Mouse (Mus musculus) splenic B cell, adult 2 months (primary cell): ENCODE data around the gene Defb25.

Source experiments
- DNase-seq: peaks from one replicate; pipeline ENCODE4 v3.0.0-alpha.2; 2011; ENCODE audit warnings: low read depth, low spot score
- H3K27me3 ChIP-seq: 2 replicates; pipeline ENCODE4 v1.6.1; 2012; ENCODE audit warnings: mild to moderate bottlenecking, low read length, moderate library complexity, mixed read lengths; ENCODE audit not compliant: control insufficient read depth, poor library complexity, insufficient read depth, severe bottlenecking
- H3K36me3 ChIP-seq: 2 replicates; pipeline ENCODE4 v1.6.1; 2012; ENCODE audit warnings: mild to moderate bottlenecking, low read length, moderate library complexity, mixed read lengths; ENCODE audit not compliant: control insufficient read depth, poor library complexity, insufficient read depth, severe bottlenecking

Gene Defb25

DNA sequence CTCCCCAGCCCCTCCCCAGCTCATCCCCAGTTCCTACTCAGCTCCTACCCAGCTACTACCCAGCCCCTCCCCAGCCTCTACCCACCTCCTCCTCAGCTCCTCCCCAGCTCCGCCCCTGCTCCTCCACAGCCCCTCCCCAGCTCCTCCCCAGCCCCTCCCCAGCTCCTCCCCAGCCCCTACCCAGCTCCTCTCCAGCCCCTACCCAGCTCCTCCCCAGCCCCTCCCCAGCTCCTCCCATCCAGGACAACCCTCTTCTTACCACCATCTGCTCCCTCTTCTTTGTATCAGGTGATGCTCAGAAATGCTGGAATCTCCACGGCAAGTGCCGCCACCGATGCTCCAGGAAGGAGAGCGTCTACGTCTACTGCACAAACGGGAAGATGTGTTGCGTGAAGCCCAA lies 10.7 kb downstream of the Defb25 start:
- no peak for DNase-seq
- H3K36me3 ChIP-seq, result no peaks in the 10 kb centered on the region
- H3K27me3 ChIP-seq, result no peaks in the 10 kb centered on the region

DNA sequence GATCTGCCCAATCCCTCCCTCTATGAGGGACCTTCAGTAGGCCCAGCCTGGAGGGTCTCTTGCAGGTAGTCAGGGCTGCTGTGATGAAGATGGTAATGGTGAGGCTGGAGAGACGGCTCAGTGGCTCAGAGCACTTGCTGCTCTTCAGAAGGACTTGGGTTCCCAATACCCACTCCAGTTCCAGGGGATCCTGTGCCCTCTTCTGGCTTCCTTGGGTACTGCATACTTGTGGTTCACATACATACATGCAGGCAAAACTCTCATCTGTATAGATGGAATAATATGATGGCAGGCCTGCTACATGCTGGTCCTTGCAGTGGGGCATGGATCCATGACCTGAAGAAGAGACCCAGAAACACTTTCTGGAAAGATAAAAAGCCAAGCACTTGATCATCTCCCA lies 14.1 kb downstream of the Defb25 start:
- no peak for DNase-seq
- no peaks in the 10 kb centered on the region for H3K36me3 ChIP-seq
- H3K27me3 ChIP-seq, result no peaks in the 10 kb centered on the region

DNA sequence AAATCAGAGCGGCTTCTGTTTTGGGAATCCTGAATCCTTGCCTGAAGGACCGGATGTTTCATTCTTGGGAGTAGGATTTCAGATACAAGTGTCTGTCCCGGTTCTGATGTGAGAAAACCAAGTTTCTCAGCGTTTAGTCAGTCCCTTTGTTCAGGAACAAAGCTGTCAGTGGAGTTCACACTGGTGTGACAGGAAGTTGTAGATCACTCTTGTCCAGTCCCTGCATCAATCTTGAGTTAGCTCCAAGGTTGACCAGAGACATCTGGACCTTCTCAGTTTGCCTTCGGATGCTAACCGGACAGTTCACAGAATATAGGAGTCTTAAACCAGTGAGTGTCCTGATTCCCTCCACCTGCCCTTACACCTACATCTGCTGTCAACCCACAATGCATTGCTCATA lies 15.1 kb downstream of the Defb25 start:
- no peaks in the 10 kb centered on the region for H3K36me3 ChIP-seq

DNA sequence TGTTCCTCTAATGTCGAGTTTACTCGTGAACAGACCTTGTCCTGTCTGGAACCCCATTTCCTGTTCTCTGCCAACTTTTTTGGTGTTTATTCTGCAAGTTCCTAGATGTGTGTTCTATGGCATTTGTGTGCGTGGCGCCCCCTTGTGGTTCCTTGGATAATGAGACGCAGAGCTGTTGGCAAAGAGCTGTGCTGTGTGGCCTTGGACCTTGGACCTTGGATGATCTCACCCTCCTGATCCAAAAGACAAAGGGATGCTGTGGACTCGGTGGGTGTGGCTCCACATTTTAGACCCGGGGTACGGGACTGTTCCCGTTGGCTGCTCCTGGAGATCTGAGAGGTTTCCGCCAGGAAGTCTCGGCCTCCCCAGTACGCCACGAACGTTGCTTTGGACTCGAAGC lies 18.8 kb downstream of the Defb25 start, which contains the start of gene Defb36:
Defb36 (plus strand) TSS at position 271 of the 400 bp plus-strand sequence.
- DNase-seq, result peak; percentile 24

More for the DNA sequence above, 15.1 kb downstream of the Defb25 start:
- no peaks in the 10 kb centered on the region for H3K27me3 ChIP-seq
- no peak for DNase-seq

DNA sequence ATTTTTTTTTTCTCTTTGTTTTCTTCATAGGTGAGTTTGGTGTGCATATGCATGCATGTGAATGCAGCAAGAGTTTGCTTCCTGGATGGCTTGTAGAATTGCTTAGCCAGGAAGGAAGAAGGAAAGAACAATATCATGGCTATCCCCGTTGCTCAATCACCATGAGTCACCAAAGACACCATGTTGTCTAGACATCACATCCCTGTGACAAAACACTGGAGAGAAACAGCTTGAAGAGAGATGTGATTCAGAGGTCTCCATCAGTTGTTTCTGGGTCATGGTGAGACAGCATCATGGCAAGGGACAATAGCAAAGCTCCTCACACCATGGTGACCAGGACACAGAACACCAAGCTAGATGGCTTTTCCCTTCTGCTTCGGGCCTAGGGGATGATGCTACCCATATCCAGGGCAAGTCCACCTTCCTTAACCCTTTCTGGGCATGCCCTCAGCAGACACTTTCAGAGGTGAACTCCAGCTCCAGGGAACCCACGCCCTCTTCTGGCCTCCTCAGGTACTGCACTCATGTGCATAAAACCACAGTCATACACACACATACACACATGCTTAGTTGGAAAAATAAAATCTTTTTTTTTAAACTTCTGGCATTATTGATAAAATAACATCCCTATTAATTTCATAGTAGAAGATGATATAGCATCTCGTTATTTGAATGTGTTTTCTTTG lies 21.4 kb downstream of the Defb25 start:
- no peaks in the 10 kb centered on the region for H3K36me3 ChIP-seq
- no peak for DNase-seq
- H3K27me3 ChIP-seq, result no peaks in the 10 kb centered on the region

More for the DNA sequence above, 18.8 kb downstream of the Defb25 start, which contains the start of gene Defb36:
- Histone ChIP-seq H3K27me3 (no peaks in the 10 kb centered on the region), H3K36me3 (no peaks in the 10 kb centered on the region)

DNA sequence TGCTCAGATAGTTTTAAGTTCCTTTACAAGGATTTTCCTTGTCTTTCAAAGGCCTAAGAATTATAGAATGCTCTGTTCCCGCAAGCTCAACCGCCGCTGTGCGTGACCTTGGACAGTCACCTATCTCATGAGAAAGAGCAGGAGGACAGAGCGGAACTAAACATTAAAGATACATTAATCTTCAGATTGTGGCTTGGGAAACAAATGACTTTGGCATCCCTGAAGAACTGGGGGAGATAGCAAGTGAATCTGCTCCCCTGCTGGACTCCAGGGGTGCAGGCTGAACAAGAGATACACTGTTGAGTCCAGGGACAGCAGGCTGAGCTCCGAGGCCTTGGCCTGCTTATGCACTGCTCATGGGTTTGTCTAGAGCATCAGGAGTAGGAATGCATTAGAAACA lies 22.8 kb downstream of the Defb25 start:
- DNase-seq, result no peak
- no peaks in the 10 kb centered on the region for H3K27me3 ChIP-seq
- H3K36me3 ChIP-seq, result no peaks in the 10 kb centered on the region

DNA sequence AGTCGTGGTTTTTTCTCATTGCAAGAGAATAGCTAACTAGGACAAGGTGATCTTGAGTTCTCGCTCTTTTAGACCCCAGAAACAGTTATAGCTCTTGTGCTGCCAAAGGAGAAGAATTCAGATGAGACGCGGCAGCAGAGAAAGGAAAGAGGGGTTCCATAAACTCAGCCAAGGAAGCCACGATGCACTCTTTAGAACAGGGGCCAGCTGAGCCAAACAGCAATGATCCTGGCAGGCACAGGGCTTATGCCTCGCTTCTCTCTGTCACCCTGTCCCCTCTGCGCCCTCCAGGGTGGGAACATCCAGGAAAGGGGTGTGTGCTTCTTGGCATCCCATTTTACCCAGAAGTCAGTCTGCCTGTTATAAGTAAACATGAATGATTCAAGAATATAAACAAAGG lies 23.6 kb downstream of the Defb25 start, which contains the start of gene Defb45:
Defb45 (minus strand) TSS at position 101 of the 400 bp plus-strand sequence.
- no peak for DNase-seq
- Histone ChIP-seq H3K36me3 (no peaks in the 10 kb centered on the region), H3K27me3 (no peaks in the 10 kb centered on the region)

DNA sequence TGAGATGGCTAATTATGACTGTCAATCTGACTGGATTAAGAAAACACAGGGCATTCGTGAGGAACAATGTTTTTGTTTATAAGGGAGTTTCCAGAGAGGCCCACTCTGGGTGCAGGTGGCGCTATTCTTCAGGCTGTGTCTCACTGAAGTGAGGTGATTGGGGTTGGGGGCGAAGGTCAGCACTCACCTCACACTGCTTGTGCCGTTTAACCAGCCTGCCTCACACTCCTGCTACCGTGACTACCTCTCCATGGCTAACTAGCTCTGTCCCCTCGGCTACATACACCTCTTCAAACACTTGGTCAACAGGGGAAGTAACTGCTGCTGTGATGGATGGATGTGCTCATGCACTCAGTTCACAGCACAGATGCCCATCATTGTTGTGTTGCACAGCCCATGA lies 33.8 kb downstream of the Defb25 start:
- no peaks in the 10 kb centered on the region for H3K27me3 ChIP-seq
- no peaks in the 10 kb centered on the region for H3K36me3 ChIP-seq
- DNase-seq, result no peak

DNA sequence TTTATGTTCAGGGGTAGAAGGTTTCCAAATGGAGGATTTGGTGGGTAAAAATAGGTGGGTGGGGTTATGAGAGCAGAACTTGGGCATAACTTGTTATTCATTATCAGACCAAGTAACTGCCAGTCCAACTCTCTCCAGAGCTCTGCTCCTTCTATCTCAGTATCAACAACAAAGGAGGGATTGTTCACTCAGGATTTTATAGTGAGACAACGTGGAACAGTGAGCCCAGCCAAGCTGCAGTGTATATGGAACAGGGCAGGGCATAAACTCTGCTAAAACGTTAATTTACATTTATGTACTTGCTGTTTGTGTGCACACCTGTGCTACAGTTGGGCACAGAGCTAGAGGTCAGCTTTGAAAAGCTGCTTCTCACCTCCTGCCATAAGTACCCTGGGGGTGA lies 34.4 kb downstream of the Defb25 start:
- H3K36me3 ChIP-seq, result no peaks in the 10 kb centered on the region
- no peak for DNase-seq
- no peaks in the 10 kb centered on the region for H3K27me3 ChIP-seq

DNA sequence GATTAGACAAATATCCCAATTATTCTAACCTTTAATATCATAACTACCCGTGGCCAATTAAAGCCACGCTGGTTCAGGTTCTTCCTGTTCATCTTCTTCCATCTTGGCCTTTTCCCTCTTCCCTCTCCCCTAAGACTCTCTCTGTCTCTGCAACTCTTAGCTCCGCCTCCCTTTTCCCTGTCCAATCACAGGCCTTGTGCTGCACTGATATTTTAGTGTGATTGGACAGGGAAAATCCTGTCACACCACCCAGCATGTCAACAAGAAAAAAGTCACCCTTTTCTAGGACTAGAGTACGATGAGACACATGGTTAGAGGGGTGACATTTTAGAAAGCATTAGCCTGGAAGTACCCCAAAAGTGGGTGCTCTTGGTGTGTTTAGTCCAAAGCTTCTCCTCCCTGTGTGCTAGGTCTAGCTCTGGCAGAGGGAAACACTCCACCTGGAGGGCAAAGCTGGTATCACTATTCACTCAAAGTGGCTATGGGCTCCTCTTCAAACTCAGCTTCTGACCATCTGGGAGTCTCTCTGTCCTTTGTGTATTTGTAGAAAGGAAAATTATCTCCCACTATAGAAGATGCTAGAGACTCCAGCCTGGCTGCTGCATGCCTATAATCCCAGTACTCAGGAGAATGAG lies 35.8 kb downstream of the Defb25 start:
- Histone ChIP-seq H3K27me3 (no peaks in the 10 kb centered on the region), H3K36me3 (no peaks in the 10 kb centered on the region)
- DNase-seq, result peak; percentile 6

DNA sequence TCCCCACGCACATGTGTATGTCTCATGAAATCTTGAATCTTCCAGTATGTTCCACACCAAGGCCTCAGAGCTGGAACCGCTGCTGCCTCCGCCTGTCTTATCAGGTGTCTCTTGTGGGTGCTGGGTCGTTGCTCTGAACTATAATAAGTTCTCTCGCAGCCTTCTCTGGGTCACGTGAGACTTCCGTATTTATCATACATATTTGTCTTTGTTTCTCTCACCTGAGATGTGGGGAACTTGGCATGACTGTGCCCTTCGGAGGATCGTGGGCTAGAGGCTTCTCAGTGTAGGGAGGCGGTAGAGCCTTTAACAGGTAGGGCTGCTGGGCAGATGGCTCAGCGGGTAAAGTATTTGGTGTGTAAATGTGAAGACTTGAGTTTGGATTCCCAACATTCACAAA lies 42.2 kb downstream of the Defb25 start:
- H3K27me3 ChIP-seq, result no peaks in the 10 kb centered on the region
- no peak for DNase-seq
- H3K36me3 ChIP-seq, result no peaks in the 10 kb centered on the region

DNA sequence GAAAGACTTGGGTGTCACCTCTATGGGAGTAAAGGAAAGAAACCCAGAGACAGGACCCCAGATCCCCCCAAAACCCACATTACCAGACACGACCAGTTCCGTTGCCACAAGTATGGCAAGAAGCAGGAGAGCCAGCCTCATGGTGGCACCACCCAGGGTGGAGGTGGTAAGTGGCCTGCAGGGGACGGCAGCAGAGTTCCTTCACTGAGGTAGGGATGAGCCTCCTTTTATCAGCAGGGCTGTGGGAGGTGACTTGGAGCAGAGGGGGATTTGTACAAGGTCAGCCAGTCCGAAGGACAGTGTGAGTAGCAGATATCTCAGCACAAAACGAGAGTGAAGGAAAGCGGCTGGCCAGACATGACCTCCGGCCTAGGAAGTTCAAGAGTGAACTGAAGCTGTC lies 42.7 kb downstream of the Defb25 start, which contains the start of gene Defb19:
Defb19 (minus strand) TSS at position 206 of the 400 bp plus-strand sequence.
- H3K36me3 ChIP-seq, result no peaks in the 10 kb centered on the region
- no peak for DNase-seq
- no peaks in the 10 kb centered on the region for H3K27me3 ChIP-seq

DNA sequence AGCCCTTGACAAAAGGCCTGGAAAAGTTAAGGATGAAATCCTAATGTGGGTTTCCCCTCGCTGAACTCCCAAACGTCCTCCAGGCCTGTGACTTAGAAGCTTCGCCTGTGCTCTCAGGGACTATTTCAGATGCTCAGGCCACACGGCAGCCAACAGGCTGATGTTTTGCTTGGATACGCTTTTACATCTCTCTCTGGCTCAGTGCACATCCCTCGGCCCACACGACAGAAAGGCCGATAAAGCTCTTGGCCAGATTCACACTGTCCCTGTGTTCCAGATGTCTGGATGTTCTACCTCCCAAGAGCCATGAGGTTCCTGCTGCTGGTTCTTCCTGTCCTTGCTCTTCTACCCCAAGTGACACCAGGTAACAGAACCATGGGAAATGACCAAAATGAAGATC lies 49.4 kb downstream of the Defb25 start:
- no peaks in the 10 kb centered on the region for H3K27me3 ChIP-seq
- no peak for DNase-seq
- H3K36me3 ChIP-seq, result no peaks in the 10 kb centered on the region
